Mouse (Mus musculus): ENCODE results near the gene Vmn1r49. TPM values are rescaled to one million over a fixed set of nuclear protein-coding genes. Genes with fewer than 3 reads are reported as not detected.

Gene Vmn1r49
- polyA plus RNA-seq (2015; fragmentation: Nextera tagmentation; extraction: Ambion mirVana) = not detected in 2 replicates

GRCm38 (mm10) chr6:90078406-90078805 is at the start of gene Vmn1r49:
Vmn1r49 (minus strand) TSS chr6:90078506.

GRCm38 (mm10) chr6:90122296-90122695 is 44.0 kb upstream of the Vmn1r49 start, which contains the start of gene Vmn1r51:
Vmn1r51 (plus strand) TSS chr6:90122596.

DNA sequence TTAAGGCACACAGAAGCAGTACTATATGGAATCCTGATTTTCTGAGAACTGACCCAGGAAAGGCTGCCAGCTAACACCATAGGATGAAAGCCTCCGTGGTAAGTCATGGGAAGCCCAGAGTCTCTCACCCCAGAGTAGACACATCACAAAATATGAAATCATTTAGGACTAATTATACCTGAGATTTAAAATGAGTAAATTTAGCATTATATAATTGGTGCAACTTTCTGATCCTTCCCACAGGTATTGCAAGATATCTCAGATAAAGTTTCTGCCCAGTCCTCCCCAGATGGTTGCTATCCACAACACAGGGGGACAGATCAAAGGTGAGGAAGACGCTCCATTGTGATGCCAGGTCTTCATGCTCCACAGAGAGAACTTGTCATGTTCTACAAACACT is 22.8 kb upstream of the Vmn1r49 start, which contains the start of gene Vmn1r50:
Gene Vmn1r50, plus strand, starts transcription at position 301 of the 400 bp plus-strand sequence.

GRCm38 (mm10) chr6:90036741-90037140 is 41.6 kb downstream of the Vmn1r49 start, which contains the start of gene Vmn1r48:
Vmn1r48 (minus strand) TSS chr6:90036841.

Other genes with a start within 250 kb of the Vmn1r49 start
- gene Vmn1r42, start 202.1 kb downstream of the Vmn1r49 start, polyA plus RNA-seq (2015; fragmentation: Nextera tagmentation; extraction: Ambion mirVana) = not detected in 2 replicates
- not detected in 2 replicates for gene Vmn1r43, start 202.1 kb downstream of the Vmn1r49 start, polyA plus RNA-seq (2015; fragmentation: Nextera tagmentation; extraction: Ambion mirVana)
- not detected in 2 replicates for gene Vmn1r44, start 194.8 kb downstream of the Vmn1r49 start, polyA plus RNA-seq (2015; fragmentation: Nextera tagmentation; extraction: Ambion mirVana)
- gene Vmn1r45, start 137.9 kb downstream of the Vmn1r49 start, polyA plus RNA-seq (2015; fragmentation: Nextera tagmentation; extraction: Ambion mirVana) = not detected in 2 replicates
- gene Vmn1r46, start 109.2 kb downstream of the Vmn1r49 start, polyA plus RNA-seq (2015; fragmentation: Nextera tagmentation; extraction: Ambion mirVana) = not detected in 2 replicates
- gene Vmn1r47, start 62.4 kb downstream of the Vmn1r49 start, polyA plus RNA-seq (2015; fragmentation: Nextera tagmentation; extraction: Ambion mirVana) = not detected in 2 replicates
- gene Vmn1r48, start 41.7 kb downstream of the Vmn1r49 start, polyA plus RNA-seq (2015; fragmentation: Nextera tagmentation; extraction: Ambion mirVana) = not detected in 2 replicates
- not detected in 2 replicates for gene Vmn1r50, start 22.9 kb upstream of the Vmn1r49 start, polyA plus RNA-seq (2015; fragmentation: Nextera tagmentation; extraction: Ambion mirVana)
- gene Vmn1r51, start 44.1 kb upstream of the Vmn1r49 start, polyA plus RNA-seq (2015; fragmentation: Nextera tagmentation; extraction: Ambion mirVana) = 0.10 TPM in 2 replicates
- not detected in 2 replicates for gene Vmn1r52, start 96.3 kb upstream of the Vmn1r49 start, polyA plus RNA-seq (2015; fragmentation: Nextera tagmentation; extraction: Ambion mirVana)
- gene V1ra8, start 124.3 kb upstream of the Vmn1r49 start, polyA plus RNA-seq (2015; fragmentation: Nextera tagmentation; extraction: Ambion mirVana) = not detected in 2 replicates
- gene Vmn1r53, start 145.9 kb upstream of the Vmn1r49 start, polyA plus RNA-seq (2015; fragmentation: Nextera tagmentation; extraction: Ambion mirVana) = not detected in 2 replicates
- gene Vmn1r54, start 167.8 kb upstream of the Vmn1r49 start, polyA plus RNA-seq (2015; fragmentation: Nextera tagmentation; extraction: Ambion mirVana) = not detected in 2 replicates
- gene BC048671, start 222.7 kb upstream of the Vmn1r49 start, polyA plus RNA-seq (2015; fragmentation: Nextera tagmentation; extraction: Ambion mirVana) = not detected in 2 replicates
- 0.23 and 0.45 TPM in 2 replicates for gene Chst13, start 246.7 kb upstream of the Vmn1r49 start, polyA plus RNA-seq (2015; fragmentation: Nextera tagmentation; extraction: Ambion mirVana)